Mouse (Mus musculus): Measurements from ENCODE around the gene Mef2b.

DNA sequence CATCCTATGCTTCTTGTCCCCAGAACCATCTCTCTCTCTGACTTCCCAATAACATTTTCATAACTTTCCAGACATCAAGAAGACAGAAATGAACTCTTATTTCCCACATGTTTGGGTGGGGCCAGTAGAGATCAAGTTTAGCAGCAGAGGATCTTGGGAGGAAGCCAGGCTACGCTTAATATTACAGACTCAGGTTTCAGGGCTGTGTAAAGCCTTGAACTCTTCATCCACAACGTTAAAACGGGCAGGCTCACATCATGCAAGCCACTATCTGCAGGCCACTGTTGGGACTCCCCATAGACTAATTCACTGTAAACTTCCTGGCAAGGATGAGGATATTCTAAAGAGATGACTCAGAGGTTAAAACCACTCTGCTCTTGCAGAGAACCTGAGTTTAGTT, 74.9 kb downstream of the Mef2b start:
- TF ChIP-seq TCF12 (IDR thresholded peaks at IDR 0.05; ENCODE audit: low read depth, low read length) (no peak), MAFK (IDR thresholded peaks at IDR 0.05; ENCODE audit: insufficient replicate concordance, low read length) (no peak), POLR2A (IDR thresholded peaks at IDR 0.05; ENCODE audit: low read depth, low read length) (no peak), ZKSCAN1 (IDR thresholded peaks at IDR 0.05; ENCODE audit: borderline replicate concordance, low read depth, low read length) (no peak), ZNF384 (IDR thresholded peaks at IDR 0.05; ENCODE audit: low read depth, low read length) (no peak), HCFC1 (IDR thresholded peaks at IDR 0.05; ENCODE audit: low read depth, low read length) (no peak), SIN3A (IDR thresholded peaks at IDR 0.05; ENCODE audit: low read length) (no peak), CTCF (conservative IDR thresholded peaks at IDR 0.05 in 1 of 2, IDR thresholded peaks at IDR 0.05 in 1 of 2; ENCODE audit: low read depth in 2 of 2, low read length in 2 of 2) (no peak), CHD2 (IDR thresholded peaks at IDR 0.05; ENCODE audit: low read length) (no peak)
